Mouse (Mus musculus) intestine, embryonic 14.5 days (tissue): ENCODE measurements at regions not wholly inside any gene's neighbourhood (a gene's known extent, or its start where the extent isn't known, plus 50 kb on each side); places are given as distances from the start of the nearest gene placed in this dataset.

Experiments
- ATAC-seq: fragments of 200-750 bp; cut with Nextera tagmentation; replicated peaks from 2 replicates; pipeline ENCODE4 v1.8.0; 2017; ENCODE audit warnings: low read depth, moderate number of reproducible peaks, moderate TSS enrichment, moderate library complexity; ENCODE audit not compliant: low FRiP score, low TSS enrichment
- DNase-seq: peaks from one replicate; pipeline ENCODE4 v3.0.0-alpha.2; 2018; ENCODE audit warnings: low spot score
- H3K27ac ChIP-seq: fragments of 300-500 bp; sonication (generic); 2 replicates; pipeline ENCODE4 v1.5.1; 2014; ENCODE audit warnings: low read depth, mild to moderate bottlenecking, control low read depth
- H3K27me3 ChIP-seq: fragments of 300-500 bp; sonication (generic); replicated peaks from 2 replicates; pipeline ENCODE4 v1.6.1; 2014; ENCODE audit warnings: low read length, control low read depth; ENCODE audit not compliant: control insufficient read depth, insufficient read depth
- H3K36me3 ChIP-seq: fragments of 300-500 bp; sonication (generic); 2 replicates; pipeline ENCODE4 v1.6.1; 2014; ENCODE audit warnings: low read length, control low read depth; ENCODE audit not compliant: control insufficient read depth, insufficient read depth
- H3K4me1 ChIP-seq: fragments of 300-500 bp; sonication (generic); replicated peaks from 2 replicates; pipeline ENCODE4 v1.6.1; 2014; ENCODE audit warnings: low read length, control low read depth, mixed read lengths; ENCODE audit not compliant: control insufficient read depth, insufficient read depth
- H3K4me2 ChIP-seq: fragments of 300-500 bp; sonication (generic); 2 replicates; pipeline ENCODE4 v1.6.1; 2014; ENCODE audit warnings: low read length
- H3K4me3 ChIP-seq: fragments of 300-500 bp; sonication (generic); 2 replicates; pipeline ENCODE4 v1.5.1; 2014; ENCODE audit warnings: low read depth, low read length, control low read depth, mixed read lengths
- H3K9ac ChIP-seq: fragments of 300-500 bp; sonication (generic); 2 replicates; pipeline ENCODE4 v1.6.1; 2014; ENCODE audit warnings: mild to moderate bottlenecking, low read length
- H3K9me3 ChIP-seq: fragments of 300-500 bp; sonication (generic); 2 replicates; pipeline ENCODE4 v1.6.1; 2016; ENCODE audit warnings: low read length, control low read depth; ENCODE audit not compliant: control insufficient read depth
- WGBS: fragments of 180-500 bp; shearing (Covaris S2); extraction: QIAGEN DNeasy Blood & Tissue Kit; methylation state at CpG from one replicate; pipeline ENCODE4 v1.1.7; 2014; 5-methylcytosine and 5-hydroxymethylcytosine counted together

GRCm38 (mm10) chr12:29177145-29177544 is 351.0 kb upstream of the Myt1l start:
- H3K27me3 ChIP-seq = no peaks in the 10 kb centered on the region
- 88% methylated on average over 12 of the region's 12 CpGs for WGBS
- H3K4me2 ChIP-seq = no peak overlapping the region
- no peak overlapping the region for H3K9ac ChIP-seq
- H3K27ac ChIP-seq = no peak overlapping the region
- DNase-seq = no peak
- H3K36me3 ChIP-seq = no peaks in the 10 kb centered on the region
- H3K4me1 ChIP-seq = no peaks in the 10 kb centered on the region
- H3K9me3 ChIP-seq = no peaks in the 10 kb centered on the region
- H3K4me3 ChIP-seq = no peak overlapping the region
- no peak for ATAC-seq

GRCm38 (mm10) chr12:29178168-29178895 is 349.9 kb upstream of the Myt1l start:
- ATAC-seq = no peak
- DNase-seq = no peak
- Histone ChIP-seq H3K4me1 (no peaks in the 10 kb centered on the region), H3K4me2 (no peak overlapping the region), H3K36me3 (no peaks in the 10 kb centered on the region), H3K9ac (no peak overlapping the region), H3K9me3 (no peaks in the 10 kb centered on the region), H3K4me3 (no peak overlapping the region), H3K27me3 (no peaks in the 10 kb centered on the region), H3K27ac (no peak overlapping the region)
- WGBS = 67% methylated on average over 14 of the region's 14 CpGs

- WGBS = 80% methylated on average over 2 of the region's 2 CpGs
- no peaks in the 10 kb centered on the region for H3K36me3 ChIP-seq
- H3K9me3 ChIP-seq = no peaks in the 10 kb centered on the region
- no peak overlapping the region for H3K27ac ChIP-seq
- DNase-seq (no peak), ATAC-seq (no peak)
- no peak overlapping the region for H3K4me2 ChIP-seq
- no peaks in the 10 kb centered on the region for H3K4me1 ChIP-seq
- no peak overlapping the region for H3K4me3 ChIP-seq
- no peak overlapping the region for H3K9ac ChIP-seq
- H3K27me3 ChIP-seq = no peaks in the 10 kb centered on the region
Observed at GRCm38 (mm10) chr12:29179405-29179804, 348.8 kb upstream of the Myt1l start.

- H3K9me3 ChIP-seq = no peaks in the 10 kb centered on the region
- no peak overlapping the region for H3K27ac ChIP-seq
- H3K36me3 ChIP-seq = no peaks in the 10 kb centered on the region
- 88% methylated on average over 1 of the region's 1 CpGs for WGBS
- no peaks in the 10 kb centered on the region for H3K27me3 ChIP-seq
- DNase-seq = no peak
- ATAC-seq = no peak
- no peak overlapping the region for H3K4me3 ChIP-seq
- H3K4me2 ChIP-seq = no peak overlapping the region
- no peaks in the 10 kb centered on the region for H3K4me1 ChIP-seq
- no peak overlapping the region for H3K9ac ChIP-seq
Observed at GRCm38 (mm10) chr12:29180576-29180975, 347.6 kb upstream of the Myt1l start.

GRCm38 (mm10) chr12:29187619-29188018 is 340.6 kb upstream of the Myt1l start:
- H3K9ac ChIP-seq = no peak overlapping the region
- WGBS = 59% methylated on average over 4 of the region's 4 CpGs
- no peaks in the 10 kb centered on the region for H3K4me1 ChIP-seq
- H3K27me3 ChIP-seq = no peaks in the 10 kb centered on the region
- H3K36me3 ChIP-seq = no peaks in the 10 kb centered on the region
- DNase-seq = no peak
- no peaks in the 10 kb centered on the region for H3K9me3 ChIP-seq
- no peak overlapping the region for H3K27ac ChIP-seq
- H3K4me3 ChIP-seq = no peak overlapping the region
- no peak overlapping the region for H3K4me2 ChIP-seq
- no peak for ATAC-seq

- 82% methylated on average over 3 of the region's 3 CpGs for whole genome bisulfite sequencing
- Histone ChIP-seq H3K4me3 (no peak overlapping the region), H3K4me2 (no peak overlapping the region), H3K36me3 (no peaks in the 10 kb centered on the region), H3K9me3 (no peaks in the 10 kb centered on the region), H3K27me3 (no peaks in the 10 kb centered on the region), H3K9ac (no peak overlapping the region), H3K27ac (no peak overlapping the region), H3K4me1 (no peaks in the 10 kb centered on the region)
- ATAC-seq (no peak), DNase-seq (no peak)
Observed at GRCm38 (mm10) chr12:29192391-29192790, 335.8 kb upstream of the Myt1l start.

- ATAC-seq = no peak
- 54% methylated on average over 3 of the region's 3 CpGs for WGBS
- Histone ChIP-seq H3K9me3 (no peaks in the 10 kb centered on the region), H3K27me3 (no peaks in the 10 kb centered on the region), H3K36me3 (no peaks in the 10 kb centered on the region), H3K9ac (no peak overlapping the region), H3K27ac (no peak overlapping the region), H3K4me2 (no peak overlapping the region), H3K4me1 (no peaks in the 10 kb centered on the region), H3K4me3 (no peak overlapping the region)
- no peak for DNase-seq
Observed at GRCm38 (mm10) chr12:29211946-29212345, 316.2 kb upstream of the Myt1l start.

GRCm38 (mm10) chr12:29213625-29214024 is 314.6 kb upstream of the Myt1l start:
- 88% methylated on average over 1 of the region's 1 CpGs for WGBS
- no peaks in the 10 kb centered on the region for H3K4me1 ChIP-seq
- DNase-seq = no peak
- H3K4me2 ChIP-seq = no peak overlapping the region
- no peak overlapping the region for H3K27ac ChIP-seq
- no peaks in the 10 kb centered on the region for H3K27me3 ChIP-seq
- H3K9me3 ChIP-seq = no peaks in the 10 kb centered on the region
- no peaks in the 10 kb centered on the region for H3K36me3 ChIP-seq
- no peak overlapping the region for H3K4me3 ChIP-seq
- no peak overlapping the region for H3K9ac ChIP-seq
- no peak for ATAC-seq

GRCm38 (mm10) chr12:29222099-29222498 is 306.1 kb upstream of the Myt1l start:
- no peak overlapping the region for H3K9ac ChIP-seq
- no peak overlapping the region for H3K4me2 ChIP-seq
- no peaks in the 10 kb centered on the region for H3K4me1 ChIP-seq
- no peak overlapping the region for H3K27ac ChIP-seq
- ATAC-seq (no peak), DNase-seq (no peak)
- H3K27me3 ChIP-seq = no peaks in the 10 kb centered on the region
- WGBS = 85% methylated on average over 6 of the region's 6 CpGs
- H3K9me3 ChIP-seq = no peaks in the 10 kb centered on the region
- H3K36me3 ChIP-seq = no peaks in the 10 kb centered on the region
- H3K4me3 ChIP-seq = no peak overlapping the region
